Mouse (Mus musculus): ENCODE results near the gene Clec12a.
A peak's percentile ranks its signal among the peaks of the same experiment; 100 is the strongest.
"Not testable (repeated sequence)": the region's sequence is repeated elsewhere in the genome, so short reads cannot be mapped to it uniquely, and the experiment has no call there.

The Clec12a gene

GRCm38 (mm10) chr6:129342391-129342790, at the start of gene Clec12a:
Gene Clec12a (plus strand): TSS chr6:129342691.
- DNase-seq = not testable (repeated sequence)

DNA sequence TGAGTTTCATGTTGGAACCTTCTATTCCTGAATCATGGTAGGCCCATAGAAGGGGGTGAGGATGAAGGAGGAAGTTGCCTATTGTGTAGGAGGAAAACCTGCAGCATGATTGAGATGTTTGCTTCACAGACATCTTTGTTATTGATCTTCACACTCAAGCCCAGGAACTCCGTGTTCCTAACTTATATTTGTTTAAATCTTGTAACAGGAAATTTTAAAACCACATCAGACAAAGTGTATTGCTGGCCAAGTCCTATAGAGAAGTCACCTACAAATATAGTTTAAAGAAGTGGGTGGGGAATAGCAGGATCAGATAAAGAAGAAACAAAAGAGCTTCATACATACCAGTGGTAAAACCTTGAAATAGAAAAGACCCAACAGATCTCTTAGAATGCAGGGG, 38.3 kb upstream of the Clec12a start:
- DNase-seq = no peak

- DNase-seq = no peak
Measured at GRCm38 (mm10) chr6:129312499-129312898, 30.0 kb upstream of the Clec12a start.

DNA sequence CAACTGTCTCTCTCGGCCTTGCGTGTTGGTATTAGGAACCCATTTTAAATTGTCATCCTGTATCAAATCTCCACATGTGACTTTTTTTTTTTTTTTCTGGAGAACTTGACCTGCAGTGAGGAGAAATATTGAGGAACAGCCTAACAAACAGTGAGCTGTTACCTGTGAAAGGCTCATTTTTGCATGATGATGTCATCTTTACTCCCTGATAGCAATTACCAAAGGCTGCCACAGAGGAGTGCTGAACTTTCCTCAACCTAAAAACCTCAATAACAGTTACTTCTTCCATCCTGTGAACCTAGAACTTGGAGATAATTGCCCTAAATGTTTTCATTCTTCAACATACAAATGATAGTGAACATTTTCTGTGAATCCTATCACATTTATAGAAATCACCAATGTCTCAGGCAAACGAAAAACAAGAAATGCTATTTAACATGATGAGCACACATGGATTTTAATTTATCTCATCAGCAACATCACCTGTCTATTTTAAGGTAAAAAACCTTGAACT, 27.8 kb upstream of the Clec12a start:
- DNase-seq = no peak

GRCm38 (mm10) chr6:129315698-129316097, 26.8 kb upstream of the Clec12a start:
- DNase-seq = no peak

DNA sequence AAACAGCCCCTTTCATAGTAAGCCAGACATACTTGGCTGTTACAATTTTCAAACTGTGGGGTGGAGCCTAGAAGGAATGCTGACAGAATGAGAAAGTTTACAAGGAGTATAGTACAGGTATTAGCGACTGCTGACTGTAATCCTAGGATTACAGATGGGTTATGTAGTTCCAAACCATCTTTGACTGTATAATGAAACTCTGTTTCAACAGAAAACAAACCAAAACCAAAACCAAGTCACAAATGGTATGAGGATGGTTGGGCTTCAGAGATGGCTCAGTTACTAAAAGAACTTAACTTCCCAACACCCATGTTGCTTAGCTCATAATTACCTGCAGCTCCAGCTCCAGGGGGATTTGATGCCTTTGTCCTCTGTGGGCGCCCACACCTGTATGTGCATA, 26.0 kb upstream of the Clec12a start:
- no peak for DNase-seq

- DNase-seq = no peak
Measured at GRCm38 (mm10) chr6:129318395-129318794, 24.1 kb upstream of the Clec12a start.

- DNase-seq = no peak
Measured at GRCm38 (mm10) chr6:129319331-129319730, 23.2 kb upstream of the Clec12a start.

- DNase-seq = no peak
Measured at GRCm38 (mm10) chr6:129326016-129326415, 16.5 kb upstream of the Clec12a start.

- no peak for DNase-seq
Measured at GRCm38 (mm10) chr6:129326568-129327150, 15.8 kb upstream of the Clec12a start.

DNA sequence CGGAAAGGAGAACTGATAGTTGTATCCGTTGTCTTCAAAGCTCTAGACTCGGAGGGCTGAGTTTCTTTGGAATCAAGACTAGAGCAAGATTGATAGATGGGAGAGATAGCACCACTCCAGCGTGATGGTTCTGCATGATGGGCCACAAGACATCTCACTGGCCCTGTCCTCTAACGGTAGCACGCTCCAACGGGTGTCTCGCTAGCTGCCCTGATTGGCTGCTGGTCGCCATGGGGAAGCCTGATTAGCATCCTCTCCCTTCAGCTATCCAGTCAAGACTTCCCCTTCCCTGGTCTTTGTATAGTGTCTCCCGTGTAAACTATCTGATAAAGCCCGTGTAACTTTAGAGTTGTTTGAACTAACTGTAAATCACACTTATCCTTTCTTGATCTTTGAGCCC, 10.9 kb upstream of the Clec12a start, which contains the start of gene 4922502D21Rik:
4922502D21Rik (minus strand) TSS at position 187 of the 400 bp plus-strand sequence.
- DNase-seq = peak in 1 of 2 experiments; percentile 4

DNA sequence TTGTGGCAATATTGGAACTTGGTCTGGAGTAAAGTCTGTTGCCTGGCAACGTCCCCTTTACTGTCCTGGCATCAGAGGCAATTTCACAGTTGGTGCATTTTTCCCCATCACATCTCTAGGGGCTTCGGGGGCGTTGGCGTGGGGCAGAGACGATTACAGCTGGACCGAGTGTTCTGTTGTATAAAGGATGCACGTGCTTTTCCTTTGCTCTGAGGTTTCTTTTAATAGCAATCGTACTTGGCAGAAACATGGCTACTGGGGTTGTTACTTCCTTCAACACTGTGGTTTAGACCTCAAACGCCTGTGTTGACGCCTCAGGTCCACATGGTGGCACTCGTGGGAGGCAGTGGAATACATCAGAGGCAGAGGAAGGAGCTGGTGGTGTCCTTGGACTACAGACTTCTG, 8.8 kb upstream of the Clec12a start:
- DNase-seq = peak; percentile 57 to 62

DNA sequence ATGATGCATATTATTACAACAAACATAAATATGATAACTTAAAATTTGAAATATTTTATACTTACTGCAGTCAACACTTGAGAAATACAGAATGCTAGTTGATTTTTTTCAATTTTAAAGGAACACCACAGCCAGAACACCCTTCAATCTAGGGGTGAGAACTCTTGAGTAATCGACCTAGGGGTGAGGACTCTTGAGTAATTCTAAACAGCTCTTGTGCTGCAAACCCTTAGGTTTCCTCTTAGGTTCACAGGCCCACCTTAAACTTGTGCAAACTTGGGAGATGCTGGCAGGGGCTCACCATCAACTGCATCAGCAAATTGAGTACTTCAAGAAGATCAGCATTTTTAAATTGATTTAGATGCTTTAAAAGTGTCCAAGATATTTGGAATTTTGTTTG, 4.7 kb upstream of the Clec12a start:
- DNase-seq = no peak

DNA sequence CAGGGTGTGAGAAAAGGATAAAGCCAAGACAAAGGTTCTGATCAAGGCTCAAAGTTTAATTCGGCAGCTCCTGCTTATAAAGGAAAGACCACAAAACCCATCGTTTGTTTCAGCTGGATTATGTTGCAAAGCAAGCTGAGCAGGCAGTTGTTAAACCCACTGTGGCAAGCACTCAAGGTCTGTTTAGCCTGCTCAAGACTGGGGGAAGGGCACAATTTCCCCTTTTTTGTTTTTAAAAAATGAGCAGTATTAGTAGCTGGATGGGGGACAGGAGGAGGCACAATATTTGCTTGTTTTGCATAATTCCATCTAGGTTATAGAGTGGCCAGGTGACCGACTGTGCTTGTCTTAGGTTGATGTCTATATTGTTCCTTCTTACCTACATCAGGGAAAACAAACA, 1.9 kb downstream of the Clec12a start:
- DNase-seq = no peak

- DNase-seq = peak; percentile 5 to 18
Measured at GRCm38 (mm10) chr6:129349524-129350352, 7.2 kb downstream of the Clec12a start.

DNA sequence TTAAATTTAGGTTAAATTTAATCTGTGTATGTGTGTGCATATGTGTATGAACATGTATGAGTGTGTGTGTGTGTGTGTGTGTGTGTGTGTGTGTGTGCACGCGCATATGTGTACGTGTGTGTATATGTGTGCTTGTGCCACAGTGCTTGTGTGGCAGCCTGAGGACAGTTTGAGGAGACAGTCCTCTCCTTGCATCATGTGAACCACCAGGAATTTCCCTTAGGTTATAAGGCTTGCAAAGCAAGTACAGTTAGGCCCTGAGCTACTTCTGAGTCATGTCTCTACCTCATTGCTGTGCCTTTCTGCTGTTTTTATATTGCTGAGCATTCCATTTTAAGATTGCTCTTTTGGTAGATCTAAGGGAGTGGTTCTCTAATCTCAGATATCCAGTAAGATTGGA, 8.6 kb downstream of the Clec12a start:
- DNase-seq = no peak

DNA sequence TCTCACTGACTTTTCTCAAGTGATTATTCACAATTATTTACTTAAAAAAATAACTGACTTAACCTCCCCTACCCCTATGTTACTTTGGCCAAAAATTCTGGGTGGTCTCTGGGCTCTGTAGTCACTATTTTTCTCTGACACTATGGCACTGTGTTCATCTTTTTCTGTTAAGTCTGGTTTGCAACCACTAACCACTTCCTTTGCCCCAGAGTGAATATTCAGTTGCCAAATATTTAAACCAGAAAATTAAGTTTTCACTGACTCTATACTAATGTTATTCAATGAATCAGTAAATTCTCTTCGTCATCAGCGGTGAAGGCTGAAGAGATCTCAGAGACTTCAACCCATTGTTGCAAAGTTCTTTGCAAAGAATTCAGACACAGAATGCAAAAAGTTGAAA, 13.3 kb downstream of the Clec12a start:
- DNase-seq = no peak

GRCm38 (mm10) chr6:129356430-129356829, 13.9 kb downstream of the Clec12a start:
- DNase-seq = no peak

- DNase-seq = no peak
Measured at GRCm38 (mm10) chr6:129359515-129359914, 17.0 kb downstream of the Clec12a start.

- DNase-seq = no peak
Measured at GRCm38 (mm10) chr6:129363942-129364341, 21.5 kb downstream of the Clec12a start.

DNA sequence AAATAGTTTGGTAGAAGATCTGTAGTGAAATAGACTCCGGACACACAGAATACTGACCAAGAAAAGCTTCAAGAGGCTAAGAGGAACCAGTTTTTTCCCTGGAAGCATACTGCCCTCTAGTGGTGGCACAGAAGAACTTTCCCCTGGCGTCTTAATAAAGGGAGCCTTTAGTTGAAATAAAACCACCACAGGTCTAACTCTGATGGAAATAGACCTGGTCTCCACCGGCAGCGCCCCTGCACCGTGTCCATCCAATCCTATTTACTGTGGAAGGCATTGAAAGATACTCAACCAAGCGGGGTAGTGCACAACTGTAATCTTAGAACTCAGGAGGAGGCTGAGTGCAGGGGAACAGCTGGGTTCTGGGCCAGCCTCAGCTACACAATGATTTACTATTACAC, 23.5 kb downstream of the Clec12a start:
- peak; percentile 15 to 23 for DNase-seq

- DNase-seq = no peak
Measured at GRCm38 (mm10) chr6:129369374-129370132, 27.1 kb downstream of the Clec12a start.

GRCm38 (mm10) chr6:129374937-129375471, 32.5 kb downstream of the Clec12a start:
- DNase-seq = no peak

Measured in kidney, postnatal 4 days (tissue).